Mouse (Mus musculus) erythroblast, embryonic 14.5 days (primary cell): ENCODE results near the gene Fndc10. TPM values are rescaled to one million over a fixed set of nuclear protein-coding genes. Genes with fewer than 3 reads are reported as not detected.
"Not testable (repeated sequence)": the region's sequence is repeated elsewhere in the genome, so short reads cannot be mapped to it uniquely, and the experiment has no call there.

Source experiments
- H3K27me3 ChIP-seq: 2 replicates; pipeline ENCODE4 v1.6.1; 2012; ENCODE audit warnings: inconsistent platforms; ENCODE audit not compliant: control insufficient read depth
- H3K36me3 ChIP-seq: 2 replicates; pipeline ENCODE4 v1.6.1; 2012; ENCODE audit warnings: mild to moderate bottlenecking, inconsistent platforms; ENCODE audit not compliant: control insufficient read depth
- H3K4me1 ChIP-seq: 2 replicates; pipeline ENCODE4 v1.6.1; 2012; ENCODE audit warnings: inconsistent platforms; ENCODE audit not compliant: control insufficient read depth
- H3K4me3 ChIP-seq: replicated peaks from 2 replicates; pipeline ENCODE3; 2012; ENCODE audit warnings: moderate library complexity, mild to moderate bottlenecking, inconsistent platforms
- H3K9me3 ChIP-seq: 2 replicates; pipeline ENCODE4 v1.6.1; 2012; ENCODE audit warnings: low read length, inconsistent platforms, mixed read lengths; ENCODE audit not compliant: control insufficient read depth
- GATA1 ChIP-seq: IDR thresholded peaks from 2 replicates; pipeline ENCODE4 v1.6.1; 2012; ENCODE audit warnings: low read length, inconsistent platforms, mixed read lengths
- TAL1 ChIP-seq: IDR thresholded peaks from 3 replicates; pipeline ENCODE4 v1.6.1; 2012; ENCODE audit warnings: low read length, inconsistent platforms, mixed read lengths
- polyA plus RNA-seq: library from polyadenylated mRNA; stranded (reverse); fragments of >175 nt; gene quantifications from 2 replicates; pipeline ENCODE4 v1.2.3, GENCODE M21; 2012

Fndc10 gene
- polyA plus RNA-seq, 1 experiment = 0.02 TPM

GRCm38 (mm10) chr4:155672082-155672481, 22.1 kb upstream of the Fndc10 start:
- no peak overlapping the region for H3K4me3 ChIP-seq
- TF ChIP-seq GATA1 (no peak), TAL1 (no peak)
- no peaks in the 10 kb centered on the region; the same call in 1 of the 2 replicates for H3K27me3 ChIP-seq
- H3K9me3 ChIP-seq = no peaks in the 10 kb centered on the region
- H3K36me3 ChIP-seq = no peaks in the 10 kb centered on the region
- peaks cover 18% of the 10 kb centered on the region for H3K4me1 ChIP-seq

DNA sequence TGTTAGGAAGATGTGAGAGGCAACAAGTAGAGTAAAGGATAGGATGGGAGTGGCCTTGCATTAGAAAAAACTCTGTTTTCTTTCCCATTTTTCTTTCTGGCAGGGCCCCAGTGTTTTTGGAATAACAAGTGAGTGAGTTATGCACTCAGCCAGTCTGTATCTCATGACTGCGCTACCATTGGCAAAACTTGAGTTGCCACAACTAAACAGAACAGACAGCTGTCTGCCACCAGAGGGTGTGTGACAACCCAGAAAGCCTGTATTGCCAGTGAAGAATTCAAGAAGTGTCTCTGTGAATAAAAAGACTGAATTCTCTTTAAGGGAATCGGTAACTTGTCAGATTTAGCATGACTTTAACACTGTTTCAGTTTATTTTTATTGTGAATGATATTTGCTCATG, 18.2 kb upstream of the Fndc10 start:
- no peaks in the 10 kb centered on the region for H3K4me1 ChIP-seq
- TF ChIP-seq TAL1 (no peak), GATA1 (no peak)
- H3K27me3 ChIP-seq = no peaks in the 10 kb centered on the region; the same call in 1 of the 2 replicates
- H3K36me3 ChIP-seq = no peaks in the 10 kb centered on the region
- H3K9me3 ChIP-seq = no peaks in the 10 kb centered on the region
- H3K4me3 ChIP-seq = no peak overlapping the region

DNA sequence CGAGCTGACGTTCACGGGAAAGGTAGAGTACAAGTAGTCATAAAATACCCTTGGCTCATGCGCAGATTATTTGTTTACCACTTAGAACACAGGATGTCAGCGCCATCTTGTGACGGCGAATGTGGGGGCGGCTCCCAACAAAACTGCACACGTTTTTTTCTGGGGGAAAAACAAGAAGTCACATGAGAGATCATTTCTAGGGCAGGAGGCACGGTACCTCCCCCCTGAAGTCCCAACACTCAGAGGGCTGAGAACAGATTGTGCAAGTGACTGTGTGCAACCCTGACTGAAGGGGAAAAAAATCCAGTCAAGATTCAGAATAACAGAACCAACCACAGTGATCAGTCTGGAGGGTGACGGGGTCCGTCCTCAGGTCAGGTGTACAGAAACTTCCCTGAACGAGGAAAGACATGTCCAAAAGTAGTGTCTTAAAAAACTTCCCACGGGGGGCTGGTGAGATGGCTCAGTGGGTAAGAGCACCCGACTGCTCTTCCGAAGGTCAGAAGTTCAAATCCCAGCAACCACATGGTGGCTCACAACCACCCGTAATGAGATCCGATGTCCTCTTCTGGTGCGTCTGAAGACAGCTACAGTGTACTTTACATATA, 10.4 kb upstream of the Fndc10 start:
- H3K4me3 ChIP-seq = not testable (repeated sequence)

GRCm38 (mm10) chr4:155687764-155688163, 6.4 kb upstream of the Fndc10 start:
- peaks cover 20% of the 10 kb centered on the region for H3K27me3 ChIP-seq
- H3K9me3 ChIP-seq, H3K36me3 ChIP-seq, H3K4me1 ChIP-seq, H3K4me3 ChIP-seq: not testable (repeated sequence)

More for the DNA sequence above, 10.4 kb upstream of the Fndc10 start:
- not testable (repeated sequence) for H3K27me3 ChIP-seq, H3K4me1 ChIP-seq, H3K9me3 ChIP-seq, H3K36me3 ChIP-seq

- Histone ChIP-seq H3K36me3 (no peaks in the 10 kb centered on the region), H3K4me3 (no peak overlapping the region), H3K27me3 (peaks cover 50% of the 10 kb centered on the region), H3K9me3 (peaks cover 6% of the 10 kb centered on the region; the same call in 1 of the 2 replicates), H3K4me1 (peaks cover 9% of the 10 kb centered on the region)
- TF ChIP-seq GATA1 = no peak
- no peak for TF ChIP-seq TAL1
These were observed 3.4 kb upstream of the Fndc10 start for GRCm38 (mm10) chr4:155690571-155691375.

- peaks cover 58% of the 10 kb centered on the region for H3K27me3 ChIP-seq
- TF ChIP-seq TAL1 (no peak), GATA1 (no peak)
These were observed 1.7 kb upstream of the Fndc10 start for GRCm38 (mm10) chr4:155692421-155692820.

DNA sequence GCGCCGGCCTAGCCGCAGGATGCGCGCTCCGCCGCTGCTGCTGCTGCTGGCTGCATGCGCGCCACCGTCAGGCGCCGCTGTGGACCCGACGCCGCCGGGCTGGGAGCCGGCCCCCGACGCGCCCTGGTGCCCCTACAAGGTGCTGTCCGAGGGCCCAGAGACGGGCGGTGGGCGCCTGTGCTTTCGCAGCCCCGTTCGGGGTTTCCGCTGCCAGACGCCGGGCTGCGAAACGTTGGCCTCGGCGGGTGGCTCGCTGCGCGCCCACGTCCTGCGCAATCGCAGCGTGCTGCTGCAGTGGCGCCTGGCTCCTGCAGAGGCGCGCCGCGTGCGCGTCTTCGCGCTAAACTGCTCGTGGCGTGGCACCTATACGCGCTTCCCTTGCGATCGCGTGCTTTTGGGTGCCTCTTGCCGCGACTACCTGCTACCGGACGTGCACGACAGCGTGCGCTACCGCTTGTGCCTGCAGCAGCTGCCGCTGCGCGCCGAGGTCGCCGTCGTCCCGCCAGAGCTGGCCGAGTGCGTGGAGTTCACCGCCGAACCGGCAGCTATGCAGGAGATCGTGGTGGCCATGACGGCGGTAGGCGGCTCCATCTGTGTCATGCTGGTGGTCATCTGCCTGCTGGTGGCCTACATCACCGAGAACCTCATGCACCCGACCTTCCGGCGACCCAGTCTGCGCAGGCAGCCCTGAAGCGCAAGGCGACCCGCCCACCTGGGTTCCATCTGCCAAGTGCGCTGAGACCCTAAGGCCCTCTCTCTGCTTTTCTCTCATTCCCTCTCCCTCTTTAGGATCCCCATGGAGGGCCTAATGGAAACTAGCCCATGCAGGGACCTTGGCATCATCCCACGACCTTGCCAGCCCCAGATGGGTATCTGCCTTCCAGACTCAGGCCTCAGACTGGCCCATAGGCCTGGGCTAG, 600 bp downstream of the Fndc10 start:
- H3K36me3 ChIP-seq = no peaks in the 10 kb centered on the region
- TF ChIP-seq GATA1 (no peak), TAL1 (no peak)
- H3K9me3 ChIP-seq = peaks cover 6% of the 10 kb centered on the region; the same call in 1 of the 2 replicates
- H3K27me3 ChIP-seq = peaks cover 58% of the 10 kb centered on the region
- peak overlapping the region; percentile 53 for H3K4me3 ChIP-seq
- peaks cover 9% of the 10 kb centered on the region for H3K4me1 ChIP-seq

More at GRCm38 (mm10) chr4:155692421-155692820, 1.7 kb upstream of the Fndc10 start:
- Histone ChIP-seq H3K36me3 (no peaks in the 10 kb centered on the region), H3K4me3 (no peak overlapping the region), H3K9me3 (peaks cover 6% of the 10 kb centered on the region; the same call in 1 of the 2 replicates), H3K4me1 (peaks cover 9% of the 10 kb centered on the region)

GRCm38 (mm10) chr4:155695531-155696062, 1.5 kb downstream of the Fndc10 start:
- peaks cover 6% of the 10 kb centered on the region; the same call in 1 of the 2 replicates for H3K9me3 ChIP-seq
- peaks cover 57% of the 10 kb centered on the region for H3K27me3 ChIP-seq
- H3K4me3 ChIP-seq = no peak overlapping the region
- H3K36me3 ChIP-seq = no peaks in the 10 kb centered on the region
- peaks cover 9% of the 10 kb centered on the region for H3K4me1 ChIP-seq
- TF ChIP-seq TAL1 (no peak), GATA1 (no peak)
